Mouse (Mus musculus): ENCODE measurements around the gene Lpp.
"Not testable (repeated sequence)": the region's sequence is repeated elsewhere in the genome, so short reads cannot be mapped to it uniquely, and the experiment has no call there.

The Lpp gene

GRCm38 (mm10) chr16:24950112-24950743 lies 556.9 kb downstream of the Lpp start:
- no peak for DNase-seq

- no peak for DNase-seq
Measured at GRCm38 (mm10) chr16:24951909-24952308, 558.6 kb downstream of the Lpp start.

- DNase-seq = no peak
Measured at GRCm38 (mm10) chr16:24955054-24955453, 561.7 kb downstream of the Lpp start.

GRCm38 (mm10) chr16:24958661-24959060 lies 565.4 kb downstream of the Lpp start:
- no peak for DNase-seq

- peak; percentile 7 for DNase-seq
Measured at GRCm38 (mm10) chr16:24960901-24961806, 567.8 kb downstream of the Lpp start.

- DNase-seq = no peak
Measured at GRCm38 (mm10) chr16:24964311-24964710, 571.0 kb downstream of the Lpp start.

GRCm38 (mm10) chr16:24965091-24965490 lies 571.8 kb downstream of the Lpp start:
- no peak for DNase-seq

GRCm38 (mm10) chr16:24966460-24966859 lies 573.2 kb downstream of the Lpp start:
- no peak for DNase-seq

GRCm38 (mm10) chr16:24973009-24973631 lies 579.8 kb downstream of the Lpp start:
- no peak for DNase-seq

GRCm38 (mm10) chr16:24977771-24978170 lies 584.5 kb downstream of the Lpp start:
- no peak for DNase-seq

- no peak for DNase-seq
Measured at GRCm38 (mm10) chr16:24978226-24978625, 584.9 kb downstream of the Lpp start.

GRCm38 (mm10) chr16:24979391-24979790 lies 586.1 kb downstream of the Lpp start:
- DNase-seq = no peak

GRCm38 (mm10) chr16:24982828-24983227 lies 589.5 kb downstream of the Lpp start:
- no peak for DNase-seq

GRCm38 (mm10) chr16:24990331-24990730 lies 597.0 kb downstream of the Lpp start:
- no peak for DNase-seq

GRCm38 (mm10) chr16:24991059-24991541 lies 597.8 kb downstream of the Lpp start:
- no peak for DNase-seq

GRCm38 (mm10) chr16:24991995-24992394 lies 598.7 kb downstream of the Lpp start:
- DNase-seq = no peak

GRCm38 (mm10) chr16:24992494-24992893 lies 599.2 kb downstream of the Lpp start:
- DNase-seq = no peak

- DNase-seq = peak; percentile 10
Measured at GRCm38 (mm10) chr16:25010980-25011877, 617.9 kb downstream of the Lpp start.

GRCm38 (mm10) chr16:25012938-25013337 lies 619.6 kb downstream of the Lpp start:
- no peak for DNase-seq

- DNase-seq = no peak
Measured at GRCm38 (mm10) chr16:25016261-25016836, 623.0 kb downstream of the Lpp start.

GRCm38 (mm10) chr16:25017046-25017445 lies 623.7 kb downstream of the Lpp start:
- DNase-seq = no peak

GRCm38 (mm10) chr16:25021743-25022359 lies 628.5 kb downstream of the Lpp start:
- not testable (repeated sequence) for DNase-seq

Measured in lung, postnatal 14 days (tissue).